Mouse (Mus musculus) layer of hippocampus, postnatal 10 days (tissue): ENCODE results near the gene Kpna2. TPM values are rescaled to one million over a fixed set of nuclear protein-coding genes. Genes with fewer than 3 reads are reported as not detected.
A peak's percentile ranks its signal among the peaks of the same experiment; 100 is the strongest.
"Not testable (repeated sequence)": the region's sequence is repeated elsewhere in the genome, so short reads cannot be mapped to it uniquely, and the experiment has no call there.

Experiments used
- DNase-seq, 2 experiments: peaks; one replicate each; pipeline ENCODE4 v3.0.0; 2021; ENCODE audit warnings: low spot score in 2 of 2
- total RNA-seq, 2 experiments: library from RNA; stranded (reverse); gene quantifications; 2 replicates each; pipeline ENCODE4 v1.2.3; 2021

Gene Kpna2
- total RNA-seq, 2 experiments from 2014 or later = 47.2 to 47.7 TPM

- no peak for DNase-seq
Observed at GRCm38 (mm10) chr11:107019318-107019717, 20.0 kb upstream of the Kpna2 start.

- no peak for DNase-seq
Observed at GRCm38 (mm10) chr11:107018606-107019005, 19.3 kb upstream of the Kpna2 start.

DNA sequence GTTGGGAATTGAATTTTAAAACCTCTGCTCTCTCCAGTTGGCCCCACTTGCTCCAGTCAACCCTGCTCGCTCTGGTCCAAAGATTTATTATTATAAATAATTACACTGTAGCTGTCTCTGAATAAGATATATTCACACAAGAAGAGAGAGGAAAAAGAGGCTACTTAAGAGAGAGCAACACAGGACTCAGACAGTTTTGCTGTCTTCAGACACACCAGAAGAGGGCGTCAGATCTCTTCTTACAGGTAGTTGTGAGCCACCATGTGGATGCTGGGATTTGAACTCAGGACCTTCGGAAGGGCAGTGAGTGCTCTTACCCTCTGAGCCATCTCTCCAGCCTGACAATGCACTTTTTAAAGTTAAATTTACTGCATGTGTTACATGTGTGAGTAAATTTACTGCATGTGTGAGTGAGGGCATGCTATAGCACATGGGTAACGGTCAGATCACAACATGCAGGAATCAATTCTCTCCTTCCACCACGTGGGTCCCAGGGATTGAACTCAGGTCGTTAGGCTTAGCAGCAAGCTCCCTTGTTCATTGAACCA, 18.1 kb upstream of the Kpna2 start:
- no peak for DNase-seq

- DNase-seq = no peak
Observed at GRCm38 (mm10) chr11:107016893-107017292, 17.6 kb upstream of the Kpna2 start.

DNA sequence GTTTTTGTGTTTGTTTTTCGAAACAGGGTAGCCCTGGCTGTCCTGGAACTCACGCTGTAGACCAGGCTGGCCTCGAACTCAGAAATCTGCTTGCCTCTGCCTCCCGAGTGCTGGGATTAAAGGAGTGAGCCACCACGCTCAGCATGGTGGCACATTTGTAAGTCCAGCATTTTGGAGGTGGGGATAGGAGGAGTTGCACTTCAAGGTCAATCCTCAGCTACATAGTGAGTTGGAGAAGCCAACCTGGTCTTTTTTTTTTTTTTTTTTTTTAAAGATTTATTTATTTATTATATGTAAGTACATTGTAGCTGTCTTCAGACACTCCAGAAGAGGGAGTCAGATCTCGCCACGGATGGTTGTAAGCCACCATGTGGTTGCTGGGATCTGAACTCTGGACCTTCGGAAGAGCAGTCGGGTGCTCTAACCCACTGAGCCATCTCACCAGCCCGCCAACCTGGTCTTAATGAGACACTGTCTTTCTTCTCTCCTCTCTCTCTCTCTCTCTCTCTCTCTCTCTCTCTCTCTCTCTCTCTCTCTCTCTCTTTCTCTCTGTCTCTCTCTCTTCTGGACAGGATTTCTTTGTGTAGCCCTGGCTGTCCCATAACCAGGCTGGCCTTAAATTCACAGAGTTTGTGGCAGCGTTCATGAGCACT, 16.3 kb upstream of the Kpna2 start:
- DNase-seq = not testable (repeated sequence)

GRCm38 (mm10) chr11:107014597-107015309, 15.4 kb upstream of the Kpna2 start:
- DNase-seq = no peak

GRCm38 (mm10) chr11:107014020-107014585, 14.8 kb upstream of the Kpna2 start:
- no peak for DNase-seq

DNA sequence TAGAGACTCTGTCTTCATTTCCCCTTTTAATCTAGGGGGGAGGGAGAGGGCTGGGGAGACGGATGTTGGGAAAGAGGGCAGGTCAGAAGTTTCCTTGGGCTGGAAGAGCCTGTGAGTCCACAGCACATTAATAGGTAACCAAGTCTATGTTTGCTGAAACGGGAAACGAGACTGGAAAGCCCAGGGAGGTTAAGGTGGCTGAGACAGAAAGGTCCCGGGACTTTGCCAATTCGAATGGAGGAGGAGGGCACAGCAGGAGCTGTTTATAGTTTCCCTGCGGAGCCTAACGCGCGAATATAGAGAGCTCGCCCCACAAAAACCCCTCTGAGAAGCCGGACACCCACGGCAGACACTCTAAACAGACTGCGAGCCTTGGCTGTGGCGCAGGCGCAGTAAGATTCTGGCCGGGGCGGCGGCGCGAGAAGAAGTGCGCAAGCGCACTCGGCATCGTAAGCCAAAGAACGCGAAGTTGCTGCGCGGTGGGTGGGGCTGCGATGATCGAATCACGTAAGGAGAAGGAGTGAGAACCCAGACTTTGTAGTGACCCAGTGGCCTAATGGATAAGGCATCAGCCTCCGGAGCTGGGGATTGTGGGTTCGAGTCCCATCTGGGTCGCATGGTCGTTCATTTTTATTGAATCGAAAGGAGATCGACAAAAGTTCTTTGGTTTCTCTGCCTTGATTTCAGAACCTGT, 13.1 kb upstream of the Kpna2 start:
- DNase-seq = peak; percentile 99 to 100

DNA sequence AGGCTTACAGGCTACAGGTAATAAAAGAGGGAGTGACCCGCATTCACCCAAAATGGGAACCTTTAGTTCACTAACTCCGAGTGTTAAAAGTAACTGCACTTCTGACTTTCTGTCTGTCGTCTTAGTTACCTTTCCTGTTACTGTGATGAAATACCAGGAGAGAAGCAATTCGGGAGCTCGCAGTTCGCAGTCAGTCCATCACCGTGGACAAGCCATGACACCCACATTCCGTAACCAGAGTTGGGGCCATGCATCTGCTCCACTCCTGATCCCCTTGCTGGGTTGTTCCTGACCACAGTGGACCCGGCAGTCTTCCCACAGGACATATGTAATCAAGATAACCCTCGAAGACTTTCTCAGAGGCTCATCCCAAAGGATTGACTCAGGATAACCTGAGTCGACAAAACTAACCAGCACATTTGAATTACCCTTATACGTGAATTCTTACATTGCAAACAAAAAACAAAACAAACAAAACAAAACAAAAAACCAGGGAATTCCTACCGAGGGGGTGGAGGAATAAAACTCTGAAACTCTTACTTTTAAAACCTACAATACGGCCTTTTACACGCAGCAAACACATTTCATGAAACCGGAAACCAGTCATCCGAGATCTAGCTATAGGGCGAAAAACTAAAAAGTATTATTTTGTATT, 12.5 kb upstream of the Kpna2 start:
- DNase-seq = no peak

GRCm38 (mm10) chr11:107011171-107011570, 11.8 kb upstream of the Kpna2 start:
- DNase-seq = no peak

- DNase-seq = no peak
Observed at GRCm38 (mm10) chr11:107010447-107010846, 11.1 kb upstream of the Kpna2 start.

- no peak for DNase-seq
Observed at GRCm38 (mm10) chr11:107005538-107005937, 6.2 kb upstream of the Kpna2 start.

DNA sequence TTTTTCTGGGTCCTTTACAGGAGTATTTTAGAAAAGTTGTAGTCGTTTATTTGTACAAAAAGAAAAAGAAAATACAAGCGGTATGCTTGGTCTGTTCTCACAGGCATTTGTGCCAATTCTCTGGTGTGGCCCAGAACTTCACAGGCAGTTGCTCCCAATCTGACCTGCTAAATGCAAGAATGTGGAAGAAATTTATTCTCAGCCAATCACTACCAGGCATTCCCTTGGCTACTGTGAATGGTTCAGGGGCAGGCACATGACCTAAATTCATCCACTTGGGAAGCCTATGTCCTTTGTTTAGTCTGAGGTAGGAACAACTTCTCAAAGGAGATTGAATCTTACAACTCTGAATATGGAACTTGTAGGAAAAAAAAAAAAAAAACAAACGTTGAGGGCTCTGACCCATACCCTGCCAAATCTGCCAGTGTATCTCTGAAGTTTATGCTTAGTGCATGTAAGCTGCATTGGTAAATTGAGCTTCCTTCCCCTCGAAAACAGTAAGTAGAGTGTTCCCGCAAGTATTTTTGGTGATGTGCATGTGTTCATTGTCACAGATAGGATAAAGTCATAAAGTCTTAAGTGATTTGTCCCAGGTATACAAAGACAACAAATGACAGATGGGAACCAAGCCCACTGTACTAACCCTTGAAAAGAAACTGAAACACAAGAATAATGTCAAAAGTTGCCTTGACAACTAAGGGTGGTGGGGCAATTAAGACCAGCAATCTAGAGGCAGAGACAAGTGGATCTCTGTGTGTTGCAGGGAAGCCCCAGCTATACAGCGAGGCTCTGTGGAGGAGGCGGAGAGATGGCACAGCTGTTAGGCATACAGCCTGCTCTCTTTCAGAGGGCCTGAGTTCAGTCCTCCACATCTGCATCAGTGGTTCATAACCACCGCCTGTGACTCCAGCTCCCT, 2.7 kb upstream of the Kpna2 start:
- no peak for DNase-seq

GRCm38 (mm10) chr11:106999949-107000513, 690 bp upstream of the Kpna2 start:
- DNase-seq = no peak

DNA sequence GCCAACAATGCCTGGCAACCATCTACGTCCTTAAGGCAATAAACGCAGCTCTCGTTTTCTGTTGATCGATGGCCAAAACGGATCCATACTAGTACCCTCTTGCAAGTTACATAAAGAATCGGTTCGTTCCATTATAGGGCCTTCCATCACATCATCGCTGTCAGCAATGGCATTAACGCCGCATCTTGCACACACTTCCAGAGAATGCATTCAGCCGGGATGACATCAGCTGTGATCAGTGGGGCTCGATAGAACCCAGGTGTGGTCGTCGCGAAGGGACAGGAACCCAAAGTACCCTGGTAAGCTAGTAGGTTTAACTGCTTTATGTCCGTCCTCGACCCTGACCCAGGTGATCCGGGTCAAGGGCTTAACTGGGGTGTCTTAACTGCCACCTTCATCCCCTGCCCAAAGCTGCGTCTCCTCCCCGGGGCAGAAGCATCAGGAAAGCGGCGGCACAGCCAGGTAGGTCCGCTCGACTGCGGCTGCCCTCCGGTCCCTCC, 640 bp downstream of the Kpna2 start:
- DNase-seq = no peak

DNA sequence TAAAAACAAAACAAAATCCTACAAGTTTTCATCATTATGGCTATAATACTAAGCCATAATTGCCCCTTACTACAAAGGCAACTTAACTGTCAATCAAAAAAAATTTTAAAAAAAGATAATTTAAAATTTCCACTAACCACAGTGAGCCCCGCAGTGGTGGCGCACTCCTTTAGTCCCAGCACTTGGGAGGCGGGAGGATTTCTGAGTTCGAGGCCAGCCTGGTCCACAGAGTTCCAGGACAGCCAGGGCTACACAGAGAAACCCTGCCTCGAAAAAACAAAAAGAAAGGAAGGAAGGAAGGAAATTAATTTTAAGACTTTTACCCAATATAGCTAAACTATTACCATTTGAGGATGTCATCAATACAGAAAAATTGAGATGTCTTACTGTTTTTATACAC, 1.4 kb downstream of the Kpna2 start:
- DNase-seq = no peak

- not testable (repeated sequence) for DNase-seq
Observed at GRCm38 (mm10) chr11:106996492-106996891, 2.8 kb downstream of the Kpna2 start.

- DNase-seq = no peak
Observed at GRCm38 (mm10) chr11:106994246-106995085, 4.9 kb downstream of the Kpna2 start.

GRCm38 (mm10) chr11:106987384-106987783, 12.0 kb downstream of the Kpna2 start:
- DNase-seq = no peak
